In the genomic region with DNA sequence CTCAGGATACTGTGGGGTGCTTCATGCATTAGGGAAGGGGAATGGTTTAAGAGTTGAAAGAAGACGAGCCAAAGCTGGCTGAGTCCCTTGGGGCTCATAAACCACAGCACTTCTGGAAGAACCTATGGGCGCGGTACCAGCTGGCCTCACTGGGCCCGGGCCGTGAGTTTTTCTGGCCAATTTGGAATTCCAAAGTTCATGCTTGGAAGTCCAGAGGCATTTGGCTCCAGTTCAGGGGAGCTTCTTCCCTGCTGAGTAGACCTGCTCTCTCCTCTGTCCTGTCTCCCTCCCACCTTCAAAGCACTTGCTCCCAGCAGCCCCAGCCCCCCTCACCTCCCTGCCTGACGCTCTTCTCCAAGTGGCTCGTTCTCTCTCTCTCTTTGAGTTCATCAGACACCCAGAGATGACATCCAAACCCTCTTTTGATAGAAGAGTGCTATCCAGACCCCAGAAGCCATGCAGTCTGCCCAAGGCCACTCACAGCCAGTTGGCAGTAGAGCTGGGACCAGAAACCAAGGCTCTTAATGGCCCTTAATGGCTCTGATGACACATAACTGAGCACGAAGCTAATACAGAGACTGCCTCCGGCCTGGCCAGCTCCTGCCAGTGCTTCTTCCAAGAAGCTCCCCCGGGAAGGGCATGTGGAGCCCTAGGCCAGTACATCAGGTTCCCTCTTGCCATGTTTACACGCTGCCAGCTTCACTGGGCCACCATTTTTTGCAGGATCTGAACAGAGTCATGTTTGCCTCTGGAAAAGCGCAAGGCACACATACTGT, we compare ENCODE assay signal across 11 mouse cellular contexts.
A peak's percentile ranks its signal among the peaks of the same experiment; 100 is the strongest.
DNase-seq lines count a peak whose midpoint lies in the region; ATAC-seq lines count a peak whose summit lies in the region.
"Had no signal": no experiment of that assay in that cellular context is flagged by ENCODE, and none has a peak within 500 bp of the region (broad histone marks: within the 10 kb centered on the region; RNA-seq: fewer than 3 reads in every experiment).

No protein-coding gene starts in this region.

- no peak for ATAC-seq in heart, embryonic 12.5 days (ENCODE audit: insufficient number of reproducible peaks, low FRiP score)
- 0 out of 2 replicates have a peak, but pooled peaks have one; percentile 21 for ATAC-seq in hindbrain, embryonic 15.5 days (ENCODE audit: low FRiP score, low read depth)
- no peak for ATAC-seq in erythroblast, adult 5-6 weeks (replicated peaks; ENCODE audit: low FRiP score, poor library complexity, severe bottlenecking)

- no peaks in the 10 kb centered on the region for H3K27me3 ChIP-seq in heart, embryonic 10.5 days (ENCODE audit: insufficient read depth, poor library complexity, severe bottlenecking)
- H3K27me3 ChIP-seq in heart, embryonic 12.5 days (replicated peaks): no peaks in the 10 kb centered on the region
- H3K27me3 ChIP-seq in hindbrain, embryonic 15.5 days: no peaks in the 10 kb centered on the region
- H3K27me3 ChIP-seq: embryonic facial prominence, embryonic 15.5 days had no signal

- H3K4me1 ChIP-seq in heart, embryonic 10.5 days: peaks cover 70% of the 10 kb centered on the region
- peaks cover 60% of the 10 kb centered on the region for H3K4me1 ChIP-seq in heart, embryonic 12.5 days (replicated peaks)
- H3K4me1 ChIP-seq in hindbrain, embryonic 15.5 days (replicated peaks): peaks cover 77% of the 10 kb centered on the region

- DNase-seq in heart, embryonic 10.5 days (ENCODE audit: low spot score): no peak
- peak; percentile 57 for DNase-seq in urinary bladder, postnatal 14 days (ENCODE audit: low spot score)
- no peak for DNase-seq in urinary bladder, postnatal 4 days (ENCODE audit: low spot score in 2 of 2)
- no peak for DNase-seq in thymus, adult 18-20 months
- no peak for DNase-seq in urinary bladder, postnatal 10 days (ENCODE audit: low spot score)
- DNase-seq: left cerebral cortex, postnatal 4 days; lung, postnatal 36 days had no signal

- H3K4me3 ChIP-seq in heart, embryonic 10.5 days: no peak overlapping the region
- H3K4me3 ChIP-seq in heart, embryonic 12.5 days: no peak overlapping the region
- no peak overlapping the region for H3K4me3 ChIP-seq in hindbrain, embryonic 15.5 days
- H3K4me3 ChIP-seq: embryonic facial prominence, embryonic 15.5 days had no signal

- H3K36me3 ChIP-seq in heart, embryonic 10.5 days: 0 out of 2 replicates have a peak, but pooled peaks cover 11% of the 10 kb centered on the region
- H3K36me3 ChIP-seq in heart, embryonic 12.5 days: peaks cover 4% of the 10 kb centered on the region
- no peaks in the 10 kb centered on the region for H3K36me3 ChIP-seq in hindbrain, embryonic 15.5 days
- H3K36me3 ChIP-seq: embryonic facial prominence, embryonic 15.5 days had no signal

- no peaks in the 10 kb centered on the region for H3K9me3 ChIP-seq in heart, embryonic 10.5 days
- no peaks in the 10 kb centered on the region for H3K9me3 ChIP-seq in heart, embryonic 12.5 days (replicated peaks)
- H3K9me3 ChIP-seq in hindbrain, embryonic 15.5 days: no peaks in the 10 kb centered on the region
- H3K9me3 ChIP-seq: embryonic facial prominence, embryonic 15.5 days had no signal

- 79% methylated on average over 12 of the region's 12 CpGs for WGBS in heart, embryonic 10.5 days
- WGBS in heart, embryonic 12.5 days: 79% methylated on average over 12 of the region's 12 CpGs
- WGBS in hindbrain, embryonic 15.5 days: 67% methylated on average over 12 of the region's 12 CpGs

- H3K9ac ChIP-seq in heart, embryonic 12.5 days: no peak overlapping the region
- H3K9ac ChIP-seq in hindbrain, embryonic 15.5 days: no peak overlapping the region
- H3K9ac ChIP-seq: embryonic facial prominence, embryonic 15.5 days had no signal

- H3K27ac ChIP-seq in heart, embryonic 10.5 days: 0 out of 2 replicates have a peak overlapping the region, but pooled peaks have one; percentile 39
- H3K27ac ChIP-seq in heart, embryonic 12.5 days (ENCODE audit: poor library complexity, severe bottlenecking): no peak overlapping the region; the same call in 1 of the 2 replicates
- peak overlapping the region; percentile 18; the same call in 1 of the 2 replicates for H3K27ac ChIP-seq in hindbrain, embryonic 15.5 days (replicated peaks)
- H3K27ac ChIP-seq: embryonic facial prominence, embryonic 15.5 days had no signal

- H3K4me2 ChIP-seq in heart, embryonic 12.5 days: no peak overlapping the region
- H3K4me2 ChIP-seq in hindbrain, embryonic 15.5 days: no peak overlapping the region
- H3K4me2 ChIP-seq: embryonic facial prominence, embryonic 15.5 days had no signal
